Mouse (Mus musculus) embryonic facial prominence, embryonic 12.5 days (tissue): ENCODE data around the gene Cinp. TPM values are rescaled to one million over a fixed set of nuclear protein-coding genes. Genes with fewer than 3 reads are reported as not detected.

Experiments
- polyA plus RNA-seq: library from polyadenylated mRNA; unstranded; fragments of >200 nt; fragmentation: Nextera tagmentation; extraction: Ambion mirVana; gene quantifications from 2 replicates; pipeline ENCODE4 v1.2.1, GENCODE M21; 2016

Gene Cinp
- polyA plus RNA-seq, 1 experiment from 2014 or later, result 70.0 TPM

Other genes with a start within 250 kb of the Cinp start
- 0.24 TPM in 1 of 2 replicates, not detected in the other for gene 1700001K19Rik, start 206.5 kb downstream of the Cinp start, polyA plus RNA-seq
- gene Hsp90aa1, start 186.4 kb downstream of the Cinp start, polyA plus RNA-seq, result 841 and 859 TPM in 2 replicates
- gene Wdr20, start 151.2 kb downstream of the Cinp start, polyA plus RNA-seq, result 30.1 and 31.7 TPM in 2 replicates
- gene Mok, start 48.2 kb downstream of the Cinp start, polyA plus RNA-seq, result 6.2 and 7.2 TPM in 2 replicates
- 8.9 and 9.0 TPM in 2 replicates for gene Zfp839, start 38.9 kb downstream of the Cinp start, polyA plus RNA-seq
- 5.7 and 6.2 TPM in 2 replicates for gene Tecpr2, start 119 bp upstream of the Cinp start, polyA plus RNA-seq
- gene Ankrd9, start 89.9 kb upstream of the Cinp start, polyA plus RNA-seq, result 16.0 and 17.5 TPM in 2 replicates
- gene Rcor1, start 150.2 kb upstream of the Cinp start, polyA plus RNA-seq, result 13.0 TPM in 2 replicates